Mouse (Mus musculus) hindbrain, embryonic 13.5 days (tissue): ENCODE data around the gene Nccrp1. TPM values are rescaled to one million over a fixed set of nuclear protein-coding genes. Genes with fewer than 3 reads are reported as not detected.
A peak's percentile ranks its signal among the peaks of the same experiment; 100 is the strongest.
"Not testable (repeated sequence)": the region's sequence is repeated elsewhere in the genome, so short reads cannot be mapped to it uniquely, and the experiment has no call there.

ENCODE experiments used
- ATAC-seq: fragments of 200-750 bp; cut with Nextera tagmentation; 2 replicates; pipeline ENCODE4 v1.8.0; 2017; ENCODE audit warnings: moderate TSS enrichment; ENCODE audit not compliant: low FRiP score
- H3K27ac ChIP-seq: fragments of 300-500 bp; sonication (generic); 2 replicates; pipeline ENCODE4 v1.5.1; 2015; ENCODE audit warnings: inconsistent platforms, mild to moderate bottlenecking, moderate library complexity
- H3K27me3 ChIP-seq: fragments of 300-500 bp; sonication (generic); 2 replicates; pipeline ENCODE4 v1.6.1; 2015; ENCODE audit warnings: mild to moderate bottlenecking, inconsistent platforms
- H3K36me3 ChIP-seq: fragments of 300-500 bp; sonication (generic); 2 replicates; pipeline ENCODE4 v1.6.1; 2015; ENCODE audit warnings: mild to moderate bottlenecking, inconsistent platforms
- H3K4me1 ChIP-seq: fragments of 300-500 bp; sonication (generic); replicated peaks from 2 replicates; pipeline ENCODE4 v1.6.1; 2015; ENCODE audit warnings: inconsistent platforms
- H3K4me2 ChIP-seq: fragments of 300-500 bp; sonication (generic); 2 replicates; pipeline ENCODE4 v1.6.1; 2015; ENCODE audit warnings: inconsistent platforms, mild to moderate bottlenecking, moderate library complexity
- H3K4me3 ChIP-seq: fragments of 300-500 bp; sonication (generic); 2 replicates; pipeline ENCODE4 v1.5.1; 2015; ENCODE audit warnings: mild to moderate bottlenecking, inconsistent platforms
- H3K9ac ChIP-seq: fragments of 300-500 bp; sonication (generic); 2 replicates; pipeline ENCODE4 v1.6.1; 2015; ENCODE audit warnings: mild to moderate bottlenecking, inconsistent platforms
- H3K9me3 ChIP-seq: fragments of 300-500 bp; sonication (generic); 2 replicates; pipeline ENCODE4 v1.6.1; 2016; ENCODE audit warnings: inconsistent platforms
- WGBS: fragments of 180-500 bp; shearing (Covaris S2); methylation state at CpG from one replicate; pipeline ENCODE4 v1.1.7; 2015; 5-methylcytosine and 5-hydroxymethylcytosine counted together
- polyA plus RNA-seq: library from polyadenylated mRNA; unstranded; fragments of >200 nt; fragmentation: Nextera tagmentation; extraction: Ambion mirVana; gene quantifications from 2 replicates; pipeline ENCODE4 v1.2.1, GENCODE M21; 2015

Nccrp1 gene
- polyA plus RNA-seq, 1 experiment from 2014 or later: not detected

DNA sequence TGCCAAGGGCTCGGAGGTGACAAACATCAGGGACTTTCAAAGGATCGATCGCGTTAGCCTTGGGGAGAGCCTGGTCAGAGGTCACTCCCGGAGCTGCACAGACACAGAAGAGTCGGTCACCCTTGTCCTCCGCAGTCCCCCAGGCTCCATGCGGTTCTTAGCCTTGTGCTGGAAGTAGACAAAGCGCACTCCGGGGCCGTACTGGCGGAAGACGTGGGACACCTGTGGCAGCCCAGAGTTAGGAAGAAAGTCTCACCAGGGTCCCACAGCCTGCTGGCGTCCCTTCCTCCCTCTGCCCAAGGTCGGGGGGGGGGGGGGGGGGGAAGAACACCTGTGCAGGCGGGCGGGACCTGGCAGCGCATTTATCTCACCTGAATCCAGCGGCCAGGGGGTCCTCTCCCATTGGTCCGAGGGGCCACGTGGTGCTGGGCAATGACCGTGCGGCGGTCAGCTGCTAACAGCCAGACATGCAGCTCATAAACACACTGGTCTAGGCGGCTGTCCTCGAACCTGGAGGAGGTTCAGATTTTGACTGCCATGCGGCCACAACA is 2.9 kb downstream of the Nccrp1 start:
- Histone ChIP-seq H3K27me3 (peaks cover 55% of the 10 kb centered on the region), H3K27ac (no peak overlapping the region), H3K9me3 (no peaks in the 10 kb centered on the region), H3K9ac (peak overlapping the region; percentile 35; the same call in 1 of the 2 replicates), H3K4me3 (peak overlapping the region; percentile 19), H3K4me2 (peak overlapping the region; percentile 42), H3K36me3 (no peaks in the 10 kb centered on the region), H3K4me1 (peaks cover 28% of the 10 kb centered on the region)
- ATAC-seq: no peak; the same call in 1 of the 2 replicates
- 3% methylated on average over 25 of the region's 27 CpGs for WGBS

DNA sequence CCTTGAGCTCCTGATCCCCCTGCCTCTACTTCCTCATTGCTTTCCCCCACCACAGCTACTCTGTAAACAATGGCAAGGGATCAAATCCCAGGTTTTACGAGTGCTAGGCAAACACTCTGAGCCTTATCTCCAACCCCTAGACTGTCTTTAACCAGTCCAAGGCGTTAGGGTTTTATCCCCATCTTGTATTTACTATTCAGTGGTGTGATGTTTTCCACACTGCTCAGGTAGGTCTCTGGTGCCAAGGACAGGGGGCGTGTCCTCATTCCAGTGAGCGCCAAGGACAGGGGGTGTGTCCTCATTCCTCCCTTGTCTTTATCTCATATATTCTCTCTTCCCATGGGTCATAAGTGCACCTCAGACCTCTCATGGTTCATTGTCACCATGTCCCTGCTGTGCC is 6.5 kb downstream of the Nccrp1 start, which contains the start of gene Sycn:
Sycn (plus strand) TSS at position 360 of the 400 bp plus-strand sequence.
- 84% methylated on average over 4 of the region's 4 CpGs for WGBS
- no peak within 1 kb of the TSS for H3K27ac ChIP-seq
- H3K36me3 ChIP-seq: no peaks in the 10 kb centered on the region
- H3K27me3 ChIP-seq: peaks cover 24% of the 10 kb centered on the region
- no peak within 1 kb of the TSS for H3K4me3 ChIP-seq
- no peak within 1 kb of the TSS for H3K9ac ChIP-seq
- H3K9me3 ChIP-seq: no peaks in the 10 kb centered on the region
- H3K4me1 ChIP-seq: peaks cover 11% of the 10 kb centered on the region
- no peak within 1 kb of the TSS for H3K4me2 ChIP-seq
- ATAC-seq: no peak

DNA sequence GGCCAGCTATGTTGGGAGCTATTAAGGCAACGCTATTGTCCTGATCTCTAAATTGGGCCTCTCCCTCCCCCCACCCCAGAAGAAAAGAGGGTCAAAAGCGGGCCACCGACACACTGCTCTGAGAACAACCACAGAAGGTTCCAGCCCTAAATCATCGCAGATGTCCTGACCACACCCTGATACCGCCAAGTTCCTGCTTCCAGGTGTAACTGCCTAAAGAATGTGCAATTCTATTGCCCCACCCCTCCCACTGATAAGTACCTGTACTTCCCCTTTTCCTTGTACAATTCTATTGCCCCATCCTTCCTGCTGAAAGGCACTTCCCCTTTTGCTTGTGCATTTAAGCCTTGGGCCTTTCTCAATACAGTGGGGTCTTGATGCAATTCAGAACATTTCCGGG is 8.2 kb downstream of the Nccrp1 start:
- H3K36me3 ChIP-seq, H3K4me3 ChIP-seq, H3K27me3 ChIP-seq, H3K27ac ChIP-seq, H3K4me2 ChIP-seq, H3K9ac ChIP-seq, H3K4me1 ChIP-seq, H3K9me3 ChIP-seq, ATAC-seq: not testable (repeated sequence)
- 95% methylated on average over 6 of the region's 6 CpGs for WGBS

- Histone ChIP-seq H3K9ac (no peak overlapping the region), H3K9me3 (no peaks in the 10 kb centered on the region), H3K27me3 (no peaks in the 10 kb centered on the region), H3K27ac (no peak overlapping the region), H3K4me1 (no peaks in the 10 kb centered on the region), H3K4me2 (no peak overlapping the region), H3K4me3 (no peak overlapping the region), H3K36me3 (no peaks in the 10 kb centered on the region)
- WGBS: 69% methylated on average over 8 of the region's 8 CpGs
- no peak for ATAC-seq
Measured at GRCm38 (mm10) chr7:28532005-28532404, 15.0 kb downstream of the Nccrp1 start.

GRCm38 (mm10) chr7:28527922-28528719 is 18.9 kb downstream of the Nccrp1 start:
- no peaks in the 10 kb centered on the region for H3K9me3 ChIP-seq
- no peak overlapping the region for H3K9ac ChIP-seq
- ATAC-seq: no peak
- 8% methylated on average over 19 of the region's 19 CpGs for WGBS
- no peaks in the 10 kb centered on the region for H3K4me1 ChIP-seq
- H3K4me3 ChIP-seq: no peak overlapping the region
- H3K27ac ChIP-seq: no peak overlapping the region
- no peak overlapping the region for H3K4me2 ChIP-seq
- H3K27me3 ChIP-seq: no peaks in the 10 kb centered on the region
- no peaks in the 10 kb centered on the region for H3K36me3 ChIP-seq

- ATAC-seq, H3K27me3 ChIP-seq, H3K9me3 ChIP-seq, H3K27ac ChIP-seq, H3K4me1 ChIP-seq, H3K4me2 ChIP-seq, H3K9ac ChIP-seq, H3K4me3 ChIP-seq, H3K36me3 ChIP-seq: not testable (repeated sequence)
- 87% methylated on average over 5 of the region's 6 CpGs for WGBS
Measured at GRCm38 (mm10) chr7:28522536-28522935, 24.5 kb downstream of the Nccrp1 start, which contains the start of gene Ifnl3. Ifnl3 (plus strand) TSS chr7:28522836.

- Histone ChIP-seq H3K9ac (no peak overlapping the region), H3K4me2 (no peak overlapping the region), H3K4me1 (no peaks in the 10 kb centered on the region), H3K36me3 (no peaks in the 10 kb centered on the region), H3K4me3 (no peak overlapping the region), H3K9me3 (no peaks in the 10 kb centered on the region), H3K27ac (no peak overlapping the region), H3K27me3 (0 out of 2 replicates have a peak, but pooled peaks cover 5% of the 10 kb centered on the region)
- WGBS: 73% methylated on average over 8 of the region's 8 CpGs
- ATAC-seq: no peak
Measured at GRCm38 (mm10) chr7:28511441-28511840, 35.6 kb downstream of the Nccrp1 start.

- H3K27ac ChIP-seq, H3K36me3 ChIP-seq, H3K4me3 ChIP-seq, H3K4me2 ChIP-seq, H3K9me3 ChIP-seq, H3K27me3 ChIP-seq, H3K4me1 ChIP-seq, ATAC-seq, H3K9ac ChIP-seq: not testable (repeated sequence)
- 62% methylated on average over 8 of the region's 8 CpGs for WGBS
Measured at GRCm38 (mm10) chr7:28510405-28510974, 36.6 kb downstream of the Nccrp1 start, which contains the start of gene Ifnl2. Ifnl2 (minus strand) TSS chr7:28510455.

GRCm38 (mm10) chr7:28509121-28509520 is 37.9 kb downstream of the Nccrp1 start:
- not testable (repeated sequence) for ATAC-seq, H3K9me3 ChIP-seq, H3K4me3 ChIP-seq, H3K36me3 ChIP-seq, H3K4me2 ChIP-seq, H3K4me1 ChIP-seq, H3K9ac ChIP-seq, H3K27me3 ChIP-seq, H3K27ac ChIP-seq
- 67% methylated on average over 2 of the region's 2 CpGs for WGBS

- WGBS: 8% methylated on average over 5 of the region's 5 CpGs
- ATAC-seq: no peak
- H3K27me3 ChIP-seq: 0 out of 2 replicates have a peak, but pooled peaks cover 7% of the 10 kb centered on the region
- H3K36me3 ChIP-seq: no peaks in the 10 kb centered on the region
- H3K4me2 ChIP-seq: no peak overlapping the region
- no peaks in the 10 kb centered on the region for H3K4me1 ChIP-seq
- H3K4me3 ChIP-seq: no peak overlapping the region
- H3K9ac ChIP-seq: no peak overlapping the region
- no peak overlapping the region for H3K27ac ChIP-seq
- H3K9me3 ChIP-seq: 0 out of 2 replicates have a peak, but pooled peaks cover 5% of the 10 kb centered on the region
Measured at GRCm38 (mm10) chr7:28505585-28505984, 41.5 kb downstream of the Nccrp1 start.

DNA sequence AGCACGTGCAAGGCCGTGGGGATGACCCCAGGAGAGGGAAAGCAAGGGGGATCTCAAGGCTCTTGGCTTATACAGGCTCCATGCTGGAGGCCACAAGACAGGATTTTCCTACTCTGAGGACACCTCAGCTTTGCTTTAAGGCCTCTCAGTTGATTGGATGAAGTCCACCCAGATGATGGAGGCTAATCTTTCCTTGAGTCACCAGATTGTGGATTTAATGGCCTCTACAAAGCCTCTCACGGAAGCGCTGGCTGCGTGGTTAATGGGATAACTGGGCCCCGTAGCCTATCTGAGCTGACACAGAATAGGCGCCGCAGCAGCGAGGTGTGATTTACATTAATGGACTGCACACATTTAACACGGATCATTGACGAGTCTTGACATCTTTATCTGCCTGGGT is 51.6 kb downstream of the Nccrp1 start:
- Histone ChIP-seq H3K27me3 (no peaks in the 10 kb centered on the region), H3K4me1 (no peaks in the 10 kb centered on the region; the same call in 1 of the 2 replicates), H3K36me3 (no peaks in the 10 kb centered on the region), H3K27ac (no peak overlapping the region), H3K9ac (no peak overlapping the region), H3K4me3 (no peak overlapping the region), H3K9me3 (no peaks in the 10 kb centered on the region), H3K4me2 (no peak overlapping the region)
- WGBS: 67% methylated on average over 11 of the region's 11 CpGs
- ATAC-seq: no peak
